Mouse (Mus musculus): ENCODE measurements around the gene Man2a2.

- TF ChIP-seq CHD2 (IDR thresholded peaks at IDR 0.05; ENCODE audit: low read depth, low read length), result no peak
- TF ChIP-seq MAFK (IDR thresholded peaks at IDR 0.05; ENCODE audit: insufficient read depth, low read depth, low read length), result no peak
- no peak for TF ChIP-seq ZNF384 (IDR thresholded peaks at IDR 0.05; ENCODE audit: low read depth, low read length)
Measured at GRCm38 (mm10) chr7:80402651-80403321, 31.6 kb upstream of the Man2a2 start.

All from ES-E14 (cell line).